Mouse (Mus musculus): ENCODE results near the gene Mctp1.
"Not testable (repeated sequence)": the region's sequence is repeated elsewhere in the genome, so short reads cannot be mapped to it uniquely, and the experiment has no call there.

Mctp1 gene

DNA sequence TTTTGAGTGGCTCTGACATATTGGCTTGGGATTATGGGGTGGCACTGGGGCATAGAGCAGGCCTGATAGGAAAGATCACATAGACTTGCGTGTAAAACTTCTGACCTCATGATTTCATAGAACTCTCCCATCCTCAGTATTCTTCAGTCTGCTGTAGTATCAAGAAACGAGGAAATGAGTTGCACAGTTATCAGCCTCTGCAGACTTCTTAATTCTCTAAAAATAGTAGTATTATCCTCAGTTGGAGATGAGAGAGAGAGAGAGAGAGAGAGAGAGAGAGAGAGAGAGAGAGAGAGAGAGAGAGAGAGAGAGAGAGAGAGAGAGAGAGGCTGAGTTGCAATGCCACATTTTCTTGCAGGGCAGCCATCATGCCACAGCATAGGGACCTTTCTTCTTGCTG, 45.6 kb downstream of the Mctp1 start:
- Histone ChIP-seq H3K36me3 (ENCODE audit: control insufficient read depth, insufficient read depth, low read length, poor library complexity, severe bottlenecking) (no peaks in the 10 kb centered on the region), H3K27me3 (ENCODE audit: control insufficient read depth, insufficient read depth, low read length, poor library complexity, severe bottlenecking) (no peaks in the 10 kb centered on the region)
- no peak for DNase-seq (ENCODE audit: low read depth, low spot score)

DNA sequence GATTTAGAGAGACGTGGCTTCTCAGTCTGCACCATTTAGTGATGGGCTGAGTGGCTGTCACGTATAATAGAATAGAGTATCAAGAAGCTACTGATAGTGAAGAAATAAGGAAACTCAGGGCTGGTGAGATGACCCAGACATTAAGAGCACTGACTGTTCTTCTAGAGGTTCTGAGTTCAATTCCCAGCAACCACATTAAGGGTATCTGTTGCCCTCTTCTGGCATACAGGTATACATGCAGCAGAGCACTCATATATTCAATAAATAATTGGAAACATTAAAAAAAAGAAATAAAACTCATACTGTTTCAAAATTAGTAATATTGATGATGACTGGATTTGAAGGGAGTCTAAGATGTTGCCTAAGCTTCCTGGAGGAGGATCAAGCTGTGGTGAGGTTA, 47.6 kb downstream of the Mctp1 start:
- no peaks in the 10 kb centered on the region for H3K27me3 ChIP-seq (ENCODE audit: control insufficient read depth, insufficient read depth, low read length, poor library complexity, severe bottlenecking)
- no peak for DNase-seq (ENCODE audit: low read depth, low spot score)
- no peaks in the 10 kb centered on the region for H3K36me3 ChIP-seq (ENCODE audit: control insufficient read depth, insufficient read depth, low read length, poor library complexity, severe bottlenecking)

DNA sequence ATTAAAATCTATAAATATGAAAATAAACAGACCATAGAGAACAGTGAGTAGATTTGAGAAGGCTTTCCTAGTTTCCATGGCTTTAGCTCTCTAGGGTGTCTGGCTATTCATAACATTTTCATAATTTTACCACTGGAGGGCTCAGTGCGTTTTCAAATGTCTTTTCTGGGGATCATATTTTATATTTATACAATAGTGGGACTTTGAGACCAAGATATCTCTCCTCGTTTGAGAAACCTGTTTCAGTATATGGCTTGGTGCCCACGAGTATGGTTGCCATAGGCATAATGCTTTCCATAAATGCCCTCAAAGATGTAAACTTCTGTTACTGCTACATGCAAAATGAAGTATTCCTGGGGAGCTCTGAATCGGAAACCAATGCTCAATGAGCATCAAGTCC, 49.1 kb downstream of the Mctp1 start:
- Histone ChIP-seq H3K36me3 (ENCODE audit: control insufficient read depth, insufficient read depth, low read length, poor library complexity, severe bottlenecking) (no peaks in the 10 kb centered on the region), H3K27me3 (ENCODE audit: control insufficient read depth, insufficient read depth, low read length, poor library complexity, severe bottlenecking) (no peaks in the 10 kb centered on the region)
- DNase-seq (ENCODE audit: low read depth, low spot score), result no peak

DNA sequence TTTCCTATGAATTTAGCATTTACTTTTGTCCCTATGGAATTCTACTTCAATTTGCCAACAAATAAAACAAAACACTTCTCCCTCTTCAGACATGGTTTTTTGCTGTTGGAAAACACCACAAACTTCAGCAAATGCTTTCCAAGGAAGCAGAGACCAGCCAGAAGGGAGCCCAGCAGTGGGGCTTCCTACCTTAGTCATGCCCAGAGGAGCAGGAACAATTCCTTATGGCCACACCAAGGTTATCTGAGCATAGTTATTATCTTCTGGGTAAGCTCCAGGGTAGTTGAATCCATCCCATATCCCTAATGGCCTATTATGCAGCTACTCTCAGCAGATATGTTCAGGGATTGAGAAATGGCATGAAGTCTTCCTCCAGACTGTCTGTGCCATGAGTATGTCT, 52.1 kb downstream of the Mctp1 start:
- no peak for DNase-seq (ENCODE audit: low read depth, low spot score)
- Histone ChIP-seq H3K27me3 (ENCODE audit: control insufficient read depth, insufficient read depth, low read length, poor library complexity, severe bottlenecking) (no peaks in the 10 kb centered on the region), H3K36me3 (ENCODE audit: control insufficient read depth, insufficient read depth, low read length, poor library complexity, severe bottlenecking) (no peaks in the 10 kb centered on the region)

DNA sequence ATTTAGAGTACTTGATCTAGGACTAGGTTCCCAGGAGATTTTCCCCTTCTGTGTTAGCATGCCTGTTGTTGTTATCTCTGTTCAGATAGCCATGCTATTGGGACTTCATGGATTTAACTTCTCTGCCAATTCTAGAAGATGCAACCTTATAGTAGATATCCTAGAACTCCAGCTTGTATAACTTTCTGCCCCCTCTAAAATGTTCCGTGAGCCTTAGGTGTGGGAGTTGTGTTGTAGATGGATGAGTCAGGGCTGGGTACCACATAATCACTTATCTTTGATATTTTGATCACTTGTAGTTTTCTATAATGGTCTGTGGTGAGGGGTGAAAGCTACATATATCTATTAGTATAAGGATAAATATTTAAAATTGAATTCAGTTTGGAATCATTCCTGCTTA, 54.4 kb downstream of the Mctp1 start:
- H3K36me3 ChIP-seq (ENCODE audit: control insufficient read depth, insufficient read depth, low read length, poor library complexity, severe bottlenecking), result no peaks in the 10 kb centered on the region
- DNase-seq (ENCODE audit: low read depth, low spot score), result no peak

DNA sequence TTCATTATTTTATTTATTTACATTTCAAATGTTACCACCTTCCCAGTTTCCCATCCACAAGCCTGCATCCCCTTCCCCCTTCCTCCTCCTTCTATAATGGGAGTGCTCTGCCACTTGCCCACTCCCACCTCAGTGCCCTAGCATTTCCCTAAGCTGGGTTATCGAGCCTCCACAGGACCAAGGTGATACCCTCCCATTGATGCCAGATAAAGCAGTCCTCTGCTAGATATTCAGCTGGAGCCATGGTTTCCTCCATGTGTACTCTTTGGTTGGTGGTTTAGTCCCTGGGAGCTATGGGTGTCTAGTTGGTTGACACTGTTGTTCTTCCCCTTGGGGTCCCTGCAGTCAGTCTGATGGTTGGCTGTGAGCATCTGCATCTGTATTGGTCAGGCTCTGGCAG, 61.7 kb downstream of the Mctp1 start:
- no peak for DNase-seq (ENCODE audit: low read depth, low spot score)
- H3K36me3 ChIP-seq (ENCODE audit: control insufficient read depth, insufficient read depth, low read length, poor library complexity, severe bottlenecking), result no peaks in the 10 kb centered on the region
- no peaks in the 10 kb centered on the region for H3K27me3 ChIP-seq (ENCODE audit: control insufficient read depth, insufficient read depth, low read length, poor library complexity, severe bottlenecking)

More for the DNA sequence above, 54.4 kb downstream of the Mctp1 start:
- no peaks in the 10 kb centered on the region for H3K27me3 ChIP-seq (ENCODE audit: control insufficient read depth, insufficient read depth, low read length, poor library complexity, severe bottlenecking)

DNA sequence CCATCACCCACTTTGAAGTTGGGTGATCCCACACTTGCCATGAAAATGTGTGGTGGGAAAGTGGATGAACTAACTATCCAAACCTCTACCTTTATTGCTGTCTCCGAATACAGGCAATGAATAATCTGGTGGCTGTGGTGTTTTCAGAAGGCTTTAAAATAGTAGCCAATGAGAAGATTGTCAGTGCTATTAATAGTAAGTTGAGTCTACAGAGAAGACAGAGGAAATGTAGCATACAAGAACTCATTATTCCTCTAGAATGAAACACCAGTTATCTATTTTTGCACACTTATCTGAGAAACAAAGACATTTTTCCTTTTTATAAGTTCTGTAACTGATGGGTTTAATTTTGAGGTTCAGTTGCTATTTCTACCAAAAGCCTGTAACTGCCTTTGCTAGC, 63.2 kb downstream of the Mctp1 start:
- DNase-seq (ENCODE audit: low read depth, low spot score), result no peak
- no peaks in the 10 kb centered on the region for H3K36me3 ChIP-seq (ENCODE audit: control insufficient read depth, insufficient read depth, low read length, poor library complexity, severe bottlenecking)
- H3K27me3 ChIP-seq (ENCODE audit: control insufficient read depth, insufficient read depth, low read length, poor library complexity, severe bottlenecking), result no peaks in the 10 kb centered on the region

DNA sequence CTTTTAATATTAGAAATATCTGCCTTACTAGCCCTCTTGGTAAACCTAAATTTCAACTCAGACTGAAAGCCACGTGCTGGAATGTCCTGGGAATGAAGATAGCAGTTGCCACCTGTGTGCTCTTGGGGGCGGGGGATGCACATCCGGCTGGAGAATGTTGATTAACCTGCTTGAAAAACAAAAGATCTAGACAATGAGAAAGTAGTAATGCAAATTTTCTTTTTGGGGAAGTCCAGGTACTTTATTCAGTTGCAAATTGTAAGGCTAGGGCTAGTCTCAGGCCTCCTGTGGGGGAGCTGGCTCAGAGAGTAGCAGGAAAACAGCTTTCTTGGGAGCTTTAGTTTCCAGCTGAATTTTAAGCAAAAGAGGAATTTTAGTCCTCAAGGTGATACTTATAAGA, 67.2 kb downstream of the Mctp1 start:
- not testable (repeated sequence) for H3K36me3 ChIP-seq (ENCODE audit: control insufficient read depth, insufficient read depth, low read length, poor library complexity, severe bottlenecking); DNase-seq (ENCODE audit: low read depth, low spot score); H3K27me3 ChIP-seq (ENCODE audit: control insufficient read depth, insufficient read depth, low read length, poor library complexity, severe bottlenecking)

DNA sequence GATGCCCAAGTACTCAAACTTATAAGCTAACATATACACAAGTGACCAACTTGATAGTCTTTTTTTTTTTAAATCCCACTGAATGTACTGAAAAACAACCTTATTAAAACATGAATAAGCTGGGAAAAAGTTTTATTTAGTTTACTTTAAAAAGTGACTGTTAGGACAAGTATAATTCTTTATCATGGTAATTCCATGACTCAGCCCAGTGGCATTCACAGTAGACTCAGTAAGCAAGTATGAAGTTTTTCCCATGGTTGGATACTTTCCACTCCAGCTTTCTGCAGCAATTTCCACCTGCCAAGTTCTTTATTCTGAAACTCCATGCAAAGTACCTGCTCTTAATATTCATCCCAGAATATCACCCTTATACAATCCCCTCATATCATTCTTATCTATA, 97.3 kb downstream of the Mctp1 start:
- no peak for DNase-seq (ENCODE audit: low read depth, low spot score)
- H3K36me3 ChIP-seq (ENCODE audit: control insufficient read depth, insufficient read depth, low read length, poor library complexity, severe bottlenecking), result no peaks in the 10 kb centered on the region
- no peaks in the 10 kb centered on the region for H3K27me3 ChIP-seq (ENCODE audit: control insufficient read depth, insufficient read depth, low read length, poor library complexity, severe bottlenecking)

DNA sequence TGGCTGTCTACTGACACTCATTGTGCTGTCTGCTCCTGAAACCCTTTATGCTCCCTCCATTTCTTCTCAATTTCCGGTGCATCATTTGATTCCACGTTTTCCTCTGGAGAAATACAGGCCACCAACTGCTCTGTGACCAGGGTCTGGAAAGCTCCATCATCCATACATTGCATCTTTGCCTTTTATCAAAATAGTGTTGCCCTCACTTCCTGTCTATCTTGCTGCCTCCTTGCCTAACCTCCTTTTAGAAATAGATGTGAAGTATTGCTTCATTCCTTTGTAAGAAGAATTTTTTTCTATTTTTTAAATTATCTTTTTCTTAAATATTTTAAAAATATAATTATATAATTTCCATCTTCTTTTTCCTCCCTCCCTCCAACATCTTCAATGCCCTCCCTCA, 98.7 kb downstream of the Mctp1 start:
- Histone ChIP-seq H3K36me3 (ENCODE audit: control insufficient read depth, insufficient read depth, low read length, poor library complexity, severe bottlenecking) (no peaks in the 10 kb centered on the region), H3K27me3 (ENCODE audit: control insufficient read depth, insufficient read depth, low read length, poor library complexity, severe bottlenecking) (no peaks in the 10 kb centered on the region)
- no peak for DNase-seq (ENCODE audit: low read depth, low spot score)

DNA sequence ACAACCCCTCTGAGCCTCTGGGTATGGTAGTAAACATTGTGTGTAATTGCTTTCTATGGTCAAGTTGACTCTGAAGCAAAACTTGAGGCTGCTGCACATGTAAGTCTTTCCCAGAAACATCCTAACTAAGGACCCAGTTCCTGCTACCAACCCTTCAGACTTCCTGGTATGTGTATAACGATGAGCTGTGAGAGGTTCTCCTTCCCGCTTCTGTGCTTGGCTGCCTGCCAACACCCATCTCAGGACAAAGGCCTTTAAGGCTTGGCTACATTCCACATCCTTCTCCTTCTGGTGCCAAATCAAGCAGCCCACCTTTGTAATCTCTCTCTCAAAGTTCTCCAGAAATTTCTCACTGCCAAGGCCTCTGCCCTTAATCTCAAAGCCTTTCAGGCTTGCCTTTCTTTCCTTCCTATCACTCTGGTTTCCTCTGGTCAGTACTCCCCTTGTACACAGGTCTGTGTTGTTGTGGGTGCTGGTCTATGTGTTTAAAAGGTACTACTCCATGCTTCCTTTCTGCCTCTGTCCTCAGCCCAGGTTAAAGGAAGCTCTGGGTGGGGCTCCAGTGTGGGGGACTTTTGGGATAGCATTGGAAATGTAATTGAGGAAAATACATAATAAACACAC, 99.9 kb downstream of the Mctp1 start:
- no peak for DNase-seq (ENCODE audit: low read depth, low spot score)
- no peaks in the 10 kb centered on the region for H3K27me3 ChIP-seq (ENCODE audit: control insufficient read depth, insufficient read depth, low read length, poor library complexity, severe bottlenecking)
- no peaks in the 10 kb centered on the region for H3K36me3 ChIP-seq (ENCODE audit: control insufficient read depth, insufficient read depth, low read length, poor library complexity, severe bottlenecking)

DNA sequence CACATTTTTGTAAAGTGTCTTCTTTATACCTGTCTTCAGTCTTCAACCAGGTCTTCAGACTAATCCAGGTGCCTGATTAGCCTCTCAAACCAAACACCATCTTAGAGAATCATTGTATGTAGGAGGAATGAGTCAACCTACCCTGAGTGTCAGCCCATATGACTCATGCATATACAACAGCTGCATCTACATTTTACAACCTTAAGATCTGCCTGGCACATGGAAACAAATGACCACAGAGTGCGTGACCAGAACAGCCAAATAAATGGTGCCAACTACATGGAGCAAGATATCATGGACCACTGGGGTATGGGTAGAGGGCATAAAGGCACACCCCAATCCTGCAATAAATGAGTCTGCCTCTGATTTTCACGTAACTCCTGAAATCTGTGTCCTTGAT, 131.6 kb downstream of the Mctp1 start:
- no peaks in the 10 kb centered on the region for H3K36me3 ChIP-seq (ENCODE audit: control insufficient read depth, insufficient read depth, low read length, poor library complexity, severe bottlenecking)
- DNase-seq (ENCODE audit: low read depth, low spot score), result no peak
- no peaks in the 10 kb centered on the region for H3K27me3 ChIP-seq (ENCODE audit: control insufficient read depth, insufficient read depth, low read length, poor library complexity, severe bottlenecking)

DNA sequence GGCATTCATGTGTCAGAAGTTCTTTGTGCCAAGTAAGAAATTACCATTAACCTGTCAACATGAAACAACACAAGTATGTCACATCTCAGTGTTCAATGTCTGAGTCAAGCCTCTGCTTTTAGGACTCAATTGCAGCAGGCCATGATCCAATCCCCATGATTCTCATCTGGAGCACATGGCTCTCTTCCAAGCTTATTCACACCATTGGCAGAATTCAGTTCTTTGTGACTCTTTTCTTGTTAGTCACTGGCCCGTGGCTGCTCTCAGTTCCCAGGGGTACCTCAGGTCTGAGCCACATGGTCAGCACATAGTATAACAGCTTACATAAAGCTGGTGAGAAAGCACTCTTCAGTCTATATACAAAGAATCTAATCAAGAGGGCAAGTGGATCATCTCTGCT, 138.8 kb downstream of the Mctp1 start:
- DNase-seq (ENCODE audit: low read depth, low spot score), result no peak
- Histone ChIP-seq H3K27me3 (ENCODE audit: control insufficient read depth, insufficient read depth, low read length, poor library complexity, severe bottlenecking) (no peaks in the 10 kb centered on the region), H3K36me3 (ENCODE audit: control insufficient read depth, insufficient read depth, low read length, poor library complexity, severe bottlenecking) (no peaks in the 10 kb centered on the region)

DNA sequence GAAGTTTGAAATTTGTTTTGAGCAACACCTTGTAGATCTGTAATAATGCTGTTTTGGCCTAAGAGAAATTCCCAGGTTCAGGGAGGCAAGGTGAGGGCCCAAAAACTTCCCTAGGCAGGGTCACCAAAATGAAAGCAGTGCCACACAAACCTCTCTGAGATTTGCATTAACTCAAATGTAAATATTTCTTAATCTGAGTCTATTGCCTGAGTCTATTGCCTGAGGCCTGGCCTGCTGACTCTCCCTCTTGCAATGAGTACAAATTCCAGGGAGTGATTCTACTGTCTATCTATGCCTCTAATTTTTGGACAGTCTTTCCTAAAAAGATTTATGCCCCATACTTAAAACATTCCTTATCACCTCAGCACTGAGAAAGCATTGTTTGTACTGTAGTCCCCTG, 143.0 kb downstream of the Mctp1 start:
- Histone ChIP-seq H3K27me3 (ENCODE audit: control insufficient read depth, insufficient read depth, low read length, poor library complexity, severe bottlenecking) (no peaks in the 10 kb centered on the region), H3K36me3 (ENCODE audit: control insufficient read depth, insufficient read depth, low read length, poor library complexity, severe bottlenecking) (no peaks in the 10 kb centered on the region)
- DNase-seq (ENCODE audit: low read depth, low spot score), result no peak

DNA sequence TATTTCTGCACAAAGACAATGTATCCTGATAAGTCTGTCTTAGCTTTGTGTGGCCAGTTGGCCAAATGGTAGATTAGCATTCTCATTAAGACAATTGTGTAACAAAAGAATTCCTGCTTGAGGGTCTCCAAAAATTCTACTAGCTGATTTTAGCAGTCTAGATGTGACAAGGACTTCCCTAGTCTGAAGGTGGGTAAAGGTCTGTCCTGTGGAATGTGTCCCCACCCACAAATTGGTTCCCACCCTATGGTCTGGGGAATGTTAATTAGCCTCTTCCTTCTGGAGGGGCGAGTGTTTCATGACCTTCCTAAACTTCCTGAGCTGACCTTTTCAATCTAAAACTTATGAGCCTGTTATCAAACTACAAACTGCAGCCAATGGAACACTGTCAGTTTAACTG, 143.4 kb downstream of the Mctp1 start:
- Histone ChIP-seq H3K27me3 (ENCODE audit: control insufficient read depth, insufficient read depth, low read length, poor library complexity, severe bottlenecking) (no peaks in the 10 kb centered on the region), H3K36me3 (ENCODE audit: control insufficient read depth, insufficient read depth, low read length, poor library complexity, severe bottlenecking) (no peaks in the 10 kb centered on the region)
- no peak for DNase-seq (ENCODE audit: low read depth, low spot score)

DNA sequence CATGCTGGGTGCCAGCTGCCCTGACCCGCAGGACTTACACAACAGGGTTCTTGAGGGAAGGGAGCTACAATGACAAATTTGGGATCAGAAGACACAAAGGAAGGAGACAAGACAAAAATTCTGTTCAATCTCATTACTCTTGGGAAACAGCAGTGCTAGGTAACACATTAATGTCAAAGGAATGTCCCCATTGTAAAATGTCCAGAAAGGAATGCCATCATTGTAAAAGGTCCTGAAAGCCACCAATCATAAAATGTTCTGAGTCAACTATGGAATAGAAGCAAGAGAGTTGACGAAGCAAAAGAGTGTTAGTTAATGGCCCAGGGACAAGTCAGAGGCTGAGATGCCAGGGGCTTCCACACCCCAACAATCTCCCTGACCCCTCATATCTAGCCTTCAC, 145.6 kb downstream of the Mctp1 start:
- H3K36me3 ChIP-seq (ENCODE audit: control insufficient read depth, insufficient read depth, low read length, poor library complexity, severe bottlenecking), result no peaks in the 10 kb centered on the region
- no peak for DNase-seq (ENCODE audit: low read depth, low spot score)
- no peaks in the 10 kb centered on the region for H3K27me3 ChIP-seq (ENCODE audit: control insufficient read depth, insufficient read depth, low read length, poor library complexity, severe bottlenecking)

Measured in splenic B cell, adult 2 months (primary cell).